Mouse (Mus musculus) lung, embryonic 14.5 days (tissue): Measurements from ENCODE around the gene Nrg4. TPM values are rescaled to one million over a fixed set of nuclear protein-coding genes. Genes with fewer than 3 reads are reported as not detected.

ENCODE experiments used
- ATAC-seq: fragments of 200-750 bp; cut with Nextera tagmentation; 2 replicates; pipeline ENCODE4 v1.8.0; 2017; ENCODE audit warnings: mild to moderate bottlenecking, moderate TSS enrichment, moderate library complexity; ENCODE audit not compliant: insufficient read depth
- DNase-seq: peaks from one replicate; pipeline ENCODE4 v3.0.0-alpha.2; 2015
- H3K27ac ChIP-seq: fragments of 300-500 bp; sonication (generic); 2 replicates; pipeline ENCODE4 v1.5.1; 2014; ENCODE audit warnings: low read depth, mild to moderate bottlenecking, moderate library complexity
- H3K27me3 ChIP-seq: fragments of 300-500 bp; sonication (generic); 2 replicates; pipeline ENCODE4 v1.6.1; 2014; ENCODE audit warnings: low read length, control low read depth; ENCODE audit not compliant: insufficient read depth
- H3K36me3 ChIP-seq: fragments of 300-500 bp; sonication (generic); 2 replicates; pipeline ENCODE4 v1.6.1; 2014; ENCODE audit warnings: control low read depth; ENCODE audit not compliant: insufficient read depth
- H3K4me1 ChIP-seq: fragments of 300-500 bp; sonication (generic); 2 replicates; pipeline ENCODE4 v1.6.1; 2014; ENCODE audit warnings: antibody characterized with exemption, control low read depth; ENCODE audit not compliant: insufficient read depth
- H3K4me2 ChIP-seq: fragments of 300-500 bp; sonication (generic); 2 replicates; pipeline ENCODE4 v1.6.1; 2014; ENCODE audit warnings: mild to moderate bottlenecking
- H3K4me3 ChIP-seq: fragments of 300-500 bp; sonication (generic); 2 replicates; pipeline ENCODE4 v1.5.1; 2014; ENCODE audit warnings: low read depth, low read length
- H3K9ac ChIP-seq: fragments of 300-500 bp; sonication (generic); 2 replicates; pipeline ENCODE4 v1.6.1; 2014
- H3K9me3 ChIP-seq: fragments of 300-500 bp; sonication (generic); 2 replicates; pipeline ENCODE4 v1.6.1; 2016; ENCODE audit warnings: low read depth, low read length, control low read depth
- CTCF ChIP-seq: IDR thresholded peaks from 2 replicates; pipeline ENCODE4 v1.5.1; 2016; ENCODE audit warnings: antibody characterized with exemption, low read depth
- WGBS: fragments of 180-500 bp; shearing (Covaris S2); extraction: QIAGEN DNeasy Blood & Tissue Kit; methylation state at CpG from one replicate; pipeline ENCODE4 v1.1.7; 2014; 5-methylcytosine and 5-hydroxymethylcytosine counted together
- polyA plus RNA-seq: library from polyadenylated mRNA; unstranded; fragments of >200 nt; fragmentation: Nextera tagmentation; extraction: Ambion mirVana; gene quantifications from 2 replicates; pipeline ENCODE4 v1.2.1, GENCODE M21; 2014

The Nrg4 gene
- polyA plus RNA-seq, 1 experiment from 2014 or later = 1.4 TPM

DNA sequence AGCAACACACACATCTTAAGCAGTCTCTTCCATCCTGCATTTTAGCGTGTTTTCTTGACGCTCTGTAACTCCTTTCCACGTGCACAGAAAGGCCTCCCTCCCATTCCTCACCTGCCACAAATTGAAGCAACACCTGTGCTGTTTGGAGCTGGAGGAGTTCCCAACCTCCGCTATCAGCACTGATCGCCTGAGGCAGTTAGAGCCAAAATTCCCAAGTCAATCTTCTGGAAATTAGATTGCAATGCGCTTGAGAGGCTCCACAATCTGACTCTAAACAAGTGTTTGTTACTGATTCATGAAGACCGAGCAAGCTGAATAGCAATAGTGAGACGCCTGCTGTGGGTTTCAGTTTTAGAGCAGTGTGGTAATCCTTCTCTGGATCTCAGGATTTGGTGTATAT lies 2.6 kb downstream of the Nrg4 start:
- no peak for DNase-seq
- H3K27ac ChIP-seq = no peak overlapping the region
- H3K36me3 ChIP-seq = no peaks in the 10 kb centered on the region
- no peaks in the 10 kb centered on the region for H3K9me3 ChIP-seq
- no peaks in the 10 kb centered on the region for H3K4me1 ChIP-seq
- no peak overlapping the region for H3K9ac ChIP-seq
- no peak for TF ChIP-seq CTCF
- ATAC-seq = no peak
- no peak overlapping the region for H3K4me2 ChIP-seq
- H3K4me3 ChIP-seq = no peak overlapping the region
- WGBS = 55% methylated on average over 8 of the region's 8 CpGs
- peaks cover 29% of the 10 kb centered on the region for H3K27me3 ChIP-seq

GRCm38 (mm10) chr9:55322641-55323040 lies 4.0 kb downstream of the Nrg4 start:
- Histone ChIP-seq H3K27me3 (peaks cover 19% of the 10 kb centered on the region), H3K9me3 (no peaks in the 10 kb centered on the region), H3K9ac (no peak overlapping the region), H3K4me3 (no peak overlapping the region), H3K4me2 (no peak overlapping the region), H3K27ac (no peak overlapping the region), H3K4me1 (no peaks in the 10 kb centered on the region), H3K36me3 (no peaks in the 10 kb centered on the region)
- DNase-seq = no peak
- no peak for TF ChIP-seq CTCF
- WGBS = 50% methylated on average over 1 of the region's 1 CpGs
- ATAC-seq = no peak

DNA sequence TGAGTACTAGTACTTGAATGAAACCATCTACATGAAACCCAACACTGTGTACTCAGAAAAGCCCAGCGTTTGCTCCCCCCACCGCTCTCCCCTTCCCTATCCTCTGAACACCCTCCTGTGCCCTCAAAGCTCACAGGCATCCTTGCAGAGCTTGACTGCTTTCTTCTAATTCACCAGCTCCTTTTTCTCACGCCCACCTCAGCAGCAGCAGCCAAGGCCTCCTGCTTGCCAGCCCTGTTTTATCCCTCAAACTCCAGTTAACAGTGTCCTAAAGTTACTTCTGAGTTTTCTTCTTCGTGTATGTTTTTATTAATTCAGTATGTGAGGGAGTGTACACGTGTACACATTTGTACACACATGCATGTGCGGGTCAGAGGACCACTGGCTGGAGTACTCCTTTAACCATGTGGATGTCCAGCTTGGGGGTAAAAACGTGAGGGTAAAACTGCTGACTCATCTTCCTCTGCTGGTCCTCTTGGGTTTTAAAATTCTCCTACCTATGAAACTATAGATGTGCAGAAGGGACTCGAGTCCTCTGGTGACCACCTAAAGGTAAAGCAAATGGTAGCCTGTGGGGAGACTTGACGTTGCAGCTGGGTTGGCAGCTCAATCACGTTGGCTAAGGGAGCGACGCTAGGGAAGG lies 12.9 kb downstream of the Nrg4 start:
- H3K36me3 ChIP-seq = no peaks in the 10 kb centered on the region
- 52% methylated on average over 12 of the region's 12 CpGs for WGBS
- ATAC-seq = no peak
- H3K9me3 ChIP-seq = no peaks in the 10 kb centered on the region
- H3K4me2 ChIP-seq = no peak overlapping the region
- TF ChIP-seq CTCF = no peak
- DNase-seq = no peak
- no peak overlapping the region for H3K9ac ChIP-seq
- H3K27ac ChIP-seq = no peak overlapping the region
- H3K4me1 ChIP-seq = no peaks in the 10 kb centered on the region
- H3K27me3 ChIP-seq = no peaks in the 10 kb centered on the region
- no peak overlapping the region for H3K4me3 ChIP-seq

DNA sequence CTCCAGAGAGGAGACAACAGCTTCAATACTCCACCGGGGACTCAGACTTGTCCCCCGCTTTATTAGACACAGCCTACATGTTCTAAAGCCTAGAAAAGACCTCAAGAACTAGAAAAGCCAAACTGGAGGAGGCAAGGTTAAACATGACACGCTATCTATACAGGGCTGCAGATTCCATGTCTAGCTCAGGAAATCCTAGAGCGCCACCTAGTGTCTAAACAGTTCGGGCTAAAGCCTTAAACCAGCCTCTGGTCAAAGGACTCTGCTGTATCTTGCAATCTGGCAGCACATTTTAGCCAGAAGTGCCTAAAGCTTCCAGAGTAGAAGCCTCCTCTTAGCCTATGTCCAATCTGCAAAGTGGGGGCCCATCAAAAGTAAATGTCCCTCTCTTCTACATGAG lies 15.1 kb downstream of the Nrg4 start:
- Histone ChIP-seq H3K36me3 (no peaks in the 10 kb centered on the region), H3K4me1 (no peaks in the 10 kb centered on the region), H3K9ac (no peak overlapping the region), H3K4me2 (no peak overlapping the region), H3K27me3 (no peaks in the 10 kb centered on the region), H3K9me3 (no peaks in the 10 kb centered on the region), H3K27ac (no peak overlapping the region), H3K4me3 (no peak overlapping the region)
- peak; percentile 86 for TF ChIP-seq CTCF
- ATAC-seq (peak; percentile 80; the same call in 1 of the 2 replicates), DNase-seq (peak; percentile 96)
- WGBS = 8% methylated on average over 5 of the region's 5 CpGs

GRCm38 (mm10) chr9:55308455-55308854 lies 18.2 kb downstream of the Nrg4 start:
- Histone ChIP-seq H3K9me3 (no peaks in the 10 kb centered on the region), H3K27ac (no peak overlapping the region), H3K36me3 (no peaks in the 10 kb centered on the region), H3K9ac (no peak overlapping the region), H3K4me2 (no peak overlapping the region), H3K4me1 (no peaks in the 10 kb centered on the region), H3K27me3 (no peaks in the 10 kb centered on the region), H3K4me3 (no peak overlapping the region)
- 61% methylated on average over 5 of the region's 5 CpGs for WGBS
- DNase-seq (no peak), ATAC-seq (no peak)
- no peak for TF ChIP-seq CTCF

DNA sequence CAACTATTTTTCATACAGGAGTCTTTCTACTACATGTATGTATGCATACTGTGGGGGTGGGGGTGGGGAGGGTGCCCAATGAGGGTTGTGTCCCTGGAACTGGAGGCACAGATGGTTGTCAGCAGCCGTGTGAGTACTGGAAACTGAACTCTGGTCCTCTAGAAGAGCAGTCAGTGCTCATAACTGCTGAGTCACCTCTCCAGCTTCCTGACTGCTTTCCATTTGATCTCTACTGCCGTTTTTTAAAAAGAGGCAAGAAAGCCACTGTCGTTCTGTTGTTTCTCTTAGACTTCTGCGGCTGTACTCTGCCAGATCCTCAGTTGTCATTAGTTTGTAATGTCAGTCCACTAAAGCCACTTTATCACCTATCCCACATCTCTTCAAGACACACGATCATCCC lies 19.1 kb downstream of the Nrg4 start:
- Histone ChIP-seq H3K36me3 (no peaks in the 10 kb centered on the region), H3K27ac (no peak overlapping the region), H3K27me3 (no peaks in the 10 kb centered on the region), H3K9me3 (no peaks in the 10 kb centered on the region), H3K4me2 (no peak overlapping the region), H3K4me1 (no peaks in the 10 kb centered on the region), H3K4me3 (no peak overlapping the region), H3K9ac (no peak overlapping the region)
- DNase-seq = no peak
- no peak for ATAC-seq
- 46% methylated on average over 5 of the region's 5 CpGs for WGBS
- no peak for TF ChIP-seq CTCF

- no peaks in the 10 kb centered on the region for H3K9me3 ChIP-seq
- ATAC-seq = no peak
- WGBS = 21% methylated on average over 2 of the region's 2 CpGs
Observed at GRCm38 (mm10) chr9:55307066-55307465, 19.6 kb downstream of the Nrg4 start.

More at GRCm38 (mm10) chr9:55307066-55307465, 19.6 kb downstream of the Nrg4 start:
- H3K36me3 ChIP-seq = no peaks in the 10 kb centered on the region
- no peak overlapping the region for H3K4me2 ChIP-seq
- no peak overlapping the region for H3K9ac ChIP-seq
- TF ChIP-seq CTCF = no peak
- no peak overlapping the region for H3K4me3 ChIP-seq
- no peaks in the 10 kb centered on the region for H3K4me1 ChIP-seq
- no peak overlapping the region for H3K27ac ChIP-seq
- no peaks in the 10 kb centered on the region for H3K27me3 ChIP-seq
- no peak for DNase-seq
